Comparison of ENCODE assay signal across 9 mouse cellular contexts in genomic region chr7:136007796-136008455, GRCm38 (mm10).
A peak's percentile ranks its signal among the peaks of the same experiment; 100 is the strongest.
DNase-seq lines count a peak whose midpoint lies in the region; ATAC-seq and TF ChIP-seq lines count a peak whose summit lies in the region.
"Had no signal": no experiment of that assay in that cellular context is flagged by ENCODE, and none has a peak within 500 bp of the region (broad histone marks: within the 10 kb centered on the region; RNA-seq: fewer than 3 reads in every experiment).

No protein-coding gene starts in this region.

- H3K4me2 ChIP-seq in lung, embryonic 15.5 days: peak overlapping the region; percentile 17; the same call in 1 of the 2 replicates
- peak overlapping the region; percentile 30 for H3K4me2 ChIP-seq in forebrain, embryonic 15.5 days (replicated peaks)
- peak overlapping the region; percentile 45 for H3K4me2 ChIP-seq in kidney, postnatal 0 days (ENCODE audit: low read length)

- no peak for TF ChIP-seq CTCF in kidney, postnatal 0 days (IDR thresholded peaks at IDR 0.05; ENCODE audit: low read depth)

- WGBS in lung, embryonic 15.5 days: 20% methylated on average over 23 of the region's 23 CpGs
- 16% methylated on average over 23 of the region's 23 CpGs for WGBS in forebrain, embryonic 15.5 days
- 7% methylated on average over 23 of the region's 23 CpGs for WGBS in kidney, postnatal 0 days

- H3K36me3 ChIP-seq in lung, embryonic 15.5 days: no peaks in the 10 kb centered on the region
- H3K36me3 ChIP-seq in forebrain, embryonic 15.5 days: no peaks in the 10 kb centered on the region
- H3K36me3 ChIP-seq in kidney, postnatal 0 days (ENCODE audit: insufficient read depth, low read length): no peaks in the 10 kb centered on the region

- no peak for DNase-seq in lung, postnatal 25 days (ENCODE audit: low spot score)
- peak; percentile 61 for DNase-seq in kidney, postnatal 0 days (ENCODE audit: low spot score)
- peak; percentile 53 for DNase-seq in retina, embryonic 14.5 days (ENCODE audit: low spot score)
- no peak for DNase-seq in B cell, adult 2 months
- DNase-seq in gastrocnemius, postnatal 4 days (ENCODE audit: low spot score in 2 of 2): no peak

- H3K27me3 ChIP-seq in lung, embryonic 15.5 days: peaks cover 24% of the 10 kb centered on the region
- H3K27me3 ChIP-seq in forebrain, embryonic 15.5 days: peaks cover 4% of the 10 kb centered on the region; the same call in 1 of the 2 replicates
- H3K27me3 ChIP-seq in kidney, postnatal 0 days (ENCODE audit: insufficient read depth, low read length): 0 out of 2 replicates have a peak, but pooled peaks cover 3% of the 10 kb centered on the region
- H3K27me3 ChIP-seq: Patski had no signal

- no peak overlapping the region for H3K27ac ChIP-seq in lung, embryonic 15.5 days
- H3K27ac ChIP-seq in forebrain, embryonic 15.5 days (replicated peaks): no peak overlapping the region
- no peak overlapping the region for H3K27ac ChIP-seq in kidney, postnatal 0 days

- H3K4me3 ChIP-seq in lung, embryonic 15.5 days: no peak overlapping the region
- peak overlapping the region; percentile 7; the same call in 1 of the 2 replicates for H3K4me3 ChIP-seq in forebrain, embryonic 15.5 days
- peak overlapping the region; percentile 18; the same call in 1 of the 2 replicates for H3K4me3 ChIP-seq in kidney, postnatal 0 days (replicated peaks; ENCODE audit: low read depth, low read length)
- H3K4me3 ChIP-seq: myocyte had no signal

- no peak for ATAC-seq in lung, embryonic 15.5 days (ENCODE audit: borderline replicate concordance, extremely low read depth, low FRiP score, low TSS enrichment)
- ATAC-seq in forebrain, embryonic 15.5 days (replicated peaks): peak; percentile 48; the same call in 1 of the 2 replicates
- ATAC-seq in kidney, postnatal 0 days (replicated peaks; ENCODE audit: low FRiP score, low read depth): peak; percentile 17; the same call in 1 of the 2 replicates
- ATAC-seq: Patski had no signal

- H3K4me1 ChIP-seq in lung, embryonic 15.5 days: 0 out of 2 replicates have a peak, but pooled peaks cover 6% of the 10 kb centered on the region
- H3K4me1 ChIP-seq in forebrain, embryonic 15.5 days: peaks cover 20% of the 10 kb centered on the region
- 0 out of 2 replicates have a peak, but pooled peaks cover 7% of the 10 kb centered on the region for H3K4me1 ChIP-seq in kidney, postnatal 0 days (replicated peaks; ENCODE audit: insufficient read depth, low read length)

- H3K9ac ChIP-seq in lung, embryonic 15.5 days: no peak overlapping the region
- no peak overlapping the region for H3K9ac ChIP-seq in forebrain, embryonic 15.5 days (replicated peaks)
- no peak overlapping the region for H3K9ac ChIP-seq in kidney, postnatal 0 days (ENCODE audit: low read depth, low read length)

- H3K9me3 ChIP-seq in lung, embryonic 15.5 days: no peaks in the 10 kb centered on the region
- no peaks in the 10 kb centered on the region for H3K9me3 ChIP-seq in forebrain, embryonic 15.5 days
- H3K9me3 ChIP-seq in kidney, postnatal 0 days (replicated peaks; ENCODE audit: low read length): no peaks in the 10 kb centered on the region

Comparison
In these comparisons a context has a peak if more than half of its experiments do, and no peak if none do; other contexts are left out.
1. DNase-seq: peak in kidney, postnatal 0 days (single experiment) and retina, embryonic 14.5 days (single experiment); none in lung, postnatal 25 days (single experiment), B cell, adult 2 months (0 of 2) and gastrocnemius, postnatal 4 days (0 of 2).
2. Peak in every context shown above with its lines, with median percentiles within 50 percentile points of each other: H3K4me2 ChIP-seq.